Mouse (Mus musculus): Measurements from ENCODE around the gene Haao. TPM values are rescaled to one million over a fixed set of nuclear protein-coding genes. Genes with fewer than 3 reads are reported as not detected.
A peak's percentile ranks its signal among the peaks of the same experiment; 100 is the strongest.

Gene Haao
- polyA plus RNA-seq, 1 experiment from 2014 or later = not detected

DNA sequence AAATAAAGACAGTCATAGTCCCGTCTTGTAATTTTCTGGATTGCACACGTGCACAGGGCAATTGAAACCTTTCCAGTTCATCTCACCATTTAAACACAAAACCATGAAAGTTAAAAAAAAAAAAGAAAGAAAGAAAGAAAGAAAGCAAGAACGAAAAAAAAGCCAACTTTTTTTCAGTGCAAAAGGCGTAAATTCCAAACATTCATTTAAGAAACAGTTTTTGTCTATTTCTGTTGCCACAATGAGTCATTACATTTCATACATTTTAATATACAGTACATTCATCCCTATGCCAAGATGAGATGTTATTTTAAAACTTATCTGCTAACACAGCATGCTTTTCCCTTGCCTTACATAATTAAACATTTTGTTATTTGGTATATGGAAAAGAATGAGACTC lies 11.9 kb upstream of the Haao start:
- no peak for ATAC-seq (ENCODE audit: insufficient number of reproducible peaks, insufficient read depth, low FRiP score, low read depth)
- Histone ChIP-seq H3K4me3 (ENCODE audit: control insufficient read depth in 1 of 2, insufficient read depth in 1 of 2, low read depth in 1 of 2, low read length in 2 of 2) (no peak overlapping the region), H3K9me3 (ENCODE audit: control insufficient read depth, low read length) (no peaks in the 10 kb centered on the region), H3K27ac (replicated peaks in 1 of 2; ENCODE audit: control insufficient read depth in 1 of 2, insufficient read depth in 1 of 2, low read depth in 2 of 2, low read length in 2 of 2) (no peak overlapping the region), H3K4me2 (ENCODE audit: low read length) (no peak overlapping the region), H3K36me3 (ENCODE audit: control insufficient read depth, insufficient read depth, low read length) (no peaks in the 10 kb centered on the region), H3K27me3 (ENCODE audit: control insufficient read depth, insufficient read depth, low read length) (no peaks in the 10 kb centered on the region), H3K9ac (ENCODE audit: low read length) (no peak overlapping the region), H3K4me1 (ENCODE audit: control insufficient read depth in 2 of 2, insufficient read depth in 2 of 2, low read length in 2 of 2) (peaks cover 2 to 5% of the 10 kb centered on the region in 2 experiments; a peak in 2 of 4 replicates)
- 87% methylated on average over 4 of the region's 4 CpGs for WGBS

GRCm38 (mm10) chr17:83858413-83858812 lies 10.7 kb upstream of the Haao start:
- Histone ChIP-seq H3K27me3 (ENCODE audit: control insufficient read depth, insufficient read depth, low read length) (no peaks in the 10 kb centered on the region), H3K9me3 (ENCODE audit: control insufficient read depth, low read length) (no peaks in the 10 kb centered on the region), H3K4me1 (ENCODE audit: control insufficient read depth in 2 of 2, insufficient read depth in 2 of 2, low read length in 2 of 2) (peaks cover 2 to 5% of the 10 kb centered on the region in 2 experiments; a peak in 2 of 4 replicates), H3K36me3 (ENCODE audit: control insufficient read depth, insufficient read depth, low read length) (no peaks in the 10 kb centered on the region), H3K27ac (replicated peaks in 1 of 2; ENCODE audit: control insufficient read depth in 1 of 2, insufficient read depth in 1 of 2, low read depth in 2 of 2, low read length in 2 of 2) (no peak overlapping the region), H3K4me3 (ENCODE audit: control insufficient read depth in 1 of 2, insufficient read depth in 1 of 2, low read depth in 1 of 2, low read length in 2 of 2) (no peak overlapping the region), H3K9ac (ENCODE audit: low read length) (no peak overlapping the region), H3K4me2 (ENCODE audit: low read length) (no peak overlapping the region)
- WGBS = 74% methylated on average over 7 of the region's 7 CpGs
- no peak for ATAC-seq (ENCODE audit: insufficient number of reproducible peaks, insufficient read depth, low FRiP score, low read depth)

DNA sequence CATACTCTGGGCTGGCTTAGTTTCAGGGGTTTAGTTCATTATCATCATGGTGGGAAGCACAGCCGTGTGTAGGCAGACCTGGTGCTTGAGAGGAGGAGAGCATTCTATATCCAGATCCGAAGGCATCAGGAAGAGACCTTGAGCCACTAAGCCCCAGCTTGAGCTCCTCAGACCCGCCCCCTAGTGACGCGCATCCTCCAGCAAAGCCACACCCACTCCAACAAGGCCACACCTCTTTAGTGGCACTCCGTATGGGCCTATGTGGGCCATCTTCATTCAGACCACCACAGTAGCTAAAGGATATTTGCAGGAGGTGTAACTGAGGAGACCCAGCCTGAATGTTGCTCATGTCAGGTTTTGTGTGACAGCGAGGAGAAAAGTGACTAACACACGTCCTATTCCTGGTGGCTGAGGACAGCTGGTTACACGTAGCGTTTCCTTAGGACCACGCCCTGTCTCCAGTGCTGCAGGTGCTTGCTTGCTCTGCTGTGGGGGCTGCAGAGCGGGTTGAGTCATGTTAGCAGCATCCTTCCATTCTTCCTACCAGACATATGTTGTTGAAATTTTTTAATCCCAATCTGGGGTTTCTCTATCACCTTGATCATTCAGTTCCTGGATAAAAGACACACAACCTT lies 6.6 kb upstream of the Haao start:
- H3K4me1 ChIP-seq (ENCODE audit: control insufficient read depth in 2 of 2, insufficient read depth in 2 of 2, low read length in 2 of 2) = no peaks in the 10 kb centered on the region
- peak; percentile 48; the same call in 1 of the 2 replicates for ATAC-seq (ENCODE audit: insufficient number of reproducible peaks, insufficient read depth, low FRiP score, low read depth)
- H3K36me3 ChIP-seq (ENCODE audit: control insufficient read depth, insufficient read depth, low read length) = no peaks in the 10 kb centered on the region
- no peak overlapping the region for H3K9ac ChIP-seq (ENCODE audit: low read length)
- no peak overlapping the region for H3K4me3 ChIP-seq (ENCODE audit: control insufficient read depth in 1 of 2, insufficient read depth in 1 of 2, low read depth in 1 of 2, low read length in 2 of 2)
- H3K4me2 ChIP-seq (ENCODE audit: low read length) = peak overlapping the region; percentile 16; the same call in 1 of the 2 replicates
- no peaks in the 10 kb centered on the region for H3K9me3 ChIP-seq (ENCODE audit: control insufficient read depth, low read length)
- H3K27ac ChIP-seq (replicated peaks in 1 of 2; ENCODE audit: control insufficient read depth in 1 of 2, insufficient read depth in 1 of 2, low read depth in 2 of 2, low read length in 2 of 2) = no peak overlapping the region
- H3K27me3 ChIP-seq (ENCODE audit: control insufficient read depth, insufficient read depth, low read length) = no peaks in the 10 kb centered on the region
- WGBS = 40% methylated on average over 12 of the region's 12 CpGs

DNA sequence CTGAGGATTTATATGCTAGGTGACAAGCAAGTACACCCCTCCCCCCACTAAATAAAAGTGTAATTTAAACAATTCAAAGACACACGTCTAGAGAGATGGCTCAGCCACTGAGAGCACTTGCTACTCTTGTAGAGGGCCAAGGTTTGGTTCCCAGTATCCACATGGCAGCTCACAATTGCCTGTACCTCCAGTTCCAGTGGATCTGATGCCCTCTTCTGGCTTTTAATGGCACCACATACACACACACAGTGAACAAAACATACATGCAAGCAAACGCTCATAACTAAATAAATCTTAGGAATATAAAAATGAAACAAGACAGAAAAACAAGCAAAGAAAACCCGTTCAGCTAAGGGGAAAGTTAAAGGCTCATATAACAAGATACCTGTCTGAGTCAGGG lies 6.1 kb upstream of the Haao start:
- 41% methylated on average over 3 of the region's 3 CpGs for WGBS
- Histone ChIP-seq H3K4me3 (ENCODE audit: control insufficient read depth in 1 of 2, insufficient read depth in 1 of 2, low read depth in 1 of 2, low read length in 2 of 2) (no peak overlapping the region), H3K9ac (ENCODE audit: low read length) (no peak overlapping the region), H3K27me3 (ENCODE audit: control insufficient read depth, insufficient read depth, low read length) (no peaks in the 10 kb centered on the region), H3K27ac (replicated peaks in 1 of 2; ENCODE audit: control insufficient read depth in 1 of 2, insufficient read depth in 1 of 2, low read depth in 2 of 2, low read length in 2 of 2) (no peak overlapping the region), H3K4me2 (ENCODE audit: low read length) (peak overlapping the region; percentile 16; the same call in 1 of the 2 replicates), H3K4me1 (ENCODE audit: control insufficient read depth in 2 of 2, insufficient read depth in 2 of 2, low read length in 2 of 2) (no peaks in the 10 kb centered on the region), H3K9me3 (ENCODE audit: control insufficient read depth, low read length) (no peaks in the 10 kb centered on the region), H3K36me3 (ENCODE audit: control insufficient read depth, insufficient read depth, low read length) (no peaks in the 10 kb centered on the region)
- ATAC-seq (ENCODE audit: insufficient number of reproducible peaks, insufficient read depth, low FRiP score, low read depth) = no peak

- H3K27me3 ChIP-seq (ENCODE audit: control insufficient read depth, insufficient read depth, low read length) = no peaks in the 10 kb centered on the region
These were observed 3.1 kb upstream of the Haao start for GRCm38 (mm10) chr17:83850864-83851263.

DNA sequence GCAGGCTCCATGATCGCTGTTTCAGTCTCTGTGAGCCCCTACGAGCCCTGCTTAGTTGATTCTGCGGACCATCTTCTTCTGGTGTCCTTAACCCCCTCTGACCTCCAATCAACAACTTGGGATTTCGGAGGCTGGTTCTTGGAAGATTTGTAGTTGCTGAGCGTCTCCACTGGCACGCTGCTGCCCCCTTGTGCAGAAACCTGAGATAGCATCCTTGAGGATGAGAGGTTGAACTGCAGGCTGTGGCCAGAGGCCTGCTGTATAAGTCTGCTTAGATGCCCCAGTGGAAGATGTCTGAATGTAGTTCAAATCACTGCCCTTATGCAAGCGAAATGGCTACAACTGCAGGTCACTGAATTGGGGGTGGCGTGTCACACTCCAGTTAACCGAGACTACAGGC lies 2.7 kb upstream of the Haao start:
- Histone ChIP-seq H3K9ac (ENCODE audit: low read length) (no peak overlapping the region), H3K4me3 (ENCODE audit: control insufficient read depth in 1 of 2, insufficient read depth in 1 of 2, low read depth in 1 of 2, low read length in 2 of 2) (no peak overlapping the region; a peak in 1 of 4 replicates), H3K36me3 (ENCODE audit: control insufficient read depth, insufficient read depth, low read length) (no peaks in the 10 kb centered on the region), H3K4me1 (ENCODE audit: control insufficient read depth in 2 of 2, insufficient read depth in 2 of 2, low read length in 2 of 2) (no peaks in the 10 kb centered on the region; a peak in 1 of 4 replicates), H3K27ac (replicated peaks in 1 of 2; ENCODE audit: control insufficient read depth in 1 of 2, insufficient read depth in 1 of 2, low read depth in 2 of 2, low read length in 2 of 2) (no peak overlapping the region), H3K27me3 (ENCODE audit: control insufficient read depth, insufficient read depth, low read length) (no peaks in the 10 kb centered on the region), H3K4me2 (ENCODE audit: low read length) (peak overlapping the region; percentile 50), H3K9me3 (ENCODE audit: control insufficient read depth, low read length) (no peaks in the 10 kb centered on the region)
- 9% methylated on average over 9 of the region's 9 CpGs for WGBS
- ATAC-seq (ENCODE audit: insufficient number of reproducible peaks, insufficient read depth, low FRiP score, low read depth) = no peak; the same call in 1 of the 2 replicates

More at GRCm38 (mm10) chr17:83850864-83851263, 3.1 kb upstream of the Haao start:
- Histone ChIP-seq H3K4me1 (ENCODE audit: control insufficient read depth in 2 of 2, insufficient read depth in 2 of 2, low read length in 2 of 2) (no peaks in the 10 kb centered on the region; a peak in 1 of 4 replicates), H3K4me3 (ENCODE audit: control insufficient read depth in 1 of 2, insufficient read depth in 1 of 2, low read depth in 1 of 2, low read length in 2 of 2) (no peak overlapping the region), H3K4me2 (ENCODE audit: low read length) (no peak overlapping the region), H3K9ac (ENCODE audit: low read length) (no peak overlapping the region), H3K36me3 (ENCODE audit: control insufficient read depth, insufficient read depth, low read length) (no peaks in the 10 kb centered on the region), H3K27ac (replicated peaks in 1 of 2; ENCODE audit: control insufficient read depth in 1 of 2, insufficient read depth in 1 of 2, low read depth in 2 of 2, low read length in 2 of 2) (no peak overlapping the region), H3K9me3 (ENCODE audit: control insufficient read depth, low read length) (no peaks in the 10 kb centered on the region)
- ATAC-seq (ENCODE audit: insufficient number of reproducible peaks, insufficient read depth, low FRiP score, low read depth) = no peak
- WGBS = 77% methylated on average over 5 of the region's 5 CpGs

GRCm38 (mm10) chr17:83849717-83850116 lies 2.0 kb upstream of the Haao start:
- Histone ChIP-seq H3K27ac (replicated peaks in 1 of 2; ENCODE audit: control insufficient read depth in 1 of 2, insufficient read depth in 1 of 2, low read depth in 2 of 2, low read length in 2 of 2) (no peak overlapping the region), H3K36me3 (ENCODE audit: control insufficient read depth, insufficient read depth, low read length) (no peaks in the 10 kb centered on the region), H3K4me2 (ENCODE audit: low read length) (0 out of 2 replicates have a peak overlapping the region, but pooled peaks have one; percentile 50), H3K9ac (ENCODE audit: low read length) (no peak overlapping the region), H3K4me1 (ENCODE audit: control insufficient read depth in 2 of 2, insufficient read depth in 2 of 2, low read length in 2 of 2) (no peaks in the 10 kb centered on the region; a peak in 1 of 4 replicates), H3K9me3 (ENCODE audit: control insufficient read depth, low read length) (no peaks in the 10 kb centered on the region), H3K4me3 (ENCODE audit: control insufficient read depth in 1 of 2, insufficient read depth in 1 of 2, low read depth in 1 of 2, low read length in 2 of 2) (no peak overlapping the region), H3K27me3 (ENCODE audit: control insufficient read depth, insufficient read depth, low read length) (no peaks in the 10 kb centered on the region)
- ATAC-seq (ENCODE audit: insufficient number of reproducible peaks, insufficient read depth, low FRiP score, low read depth) = no peak
- 69% methylated on average over 5 of the region's 5 CpGs for WGBS
